ENCODE assay signal across 31 mouse cellular contexts in the genomic region with DNA sequence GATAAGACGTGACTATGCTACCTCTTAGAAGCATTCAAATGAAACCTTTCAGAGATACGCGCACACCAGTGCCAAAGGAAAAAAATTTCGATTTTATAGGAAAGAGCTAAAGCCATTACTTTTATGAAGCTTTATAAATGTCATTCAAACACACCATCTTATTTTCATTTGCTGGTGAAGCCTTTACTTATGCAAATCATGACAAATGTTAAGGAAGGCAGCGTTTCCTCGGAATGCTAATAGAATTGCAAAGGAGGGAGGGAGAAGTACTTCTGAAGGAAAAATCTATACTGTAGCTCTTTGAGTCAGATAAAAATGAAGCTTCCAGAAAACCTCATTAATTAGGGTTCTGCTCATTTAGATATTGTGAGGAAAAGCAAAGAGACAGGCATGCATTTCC. TPM values are rescaled to one million over a fixed set of nuclear protein-coding genes. Genes with fewer than 3 reads are reported as not detected.
"Had no signal": no experiment of that assay in that cellular context is flagged by ENCODE, and none has a peak within 500 bp of the region (broad histone marks: within the 10 kb centered on the region; RNA-seq: fewer than 3 reads in every experiment).

No protein-coding gene starts in this region.

- H3K36me3 ChIP-seq: liver, embryonic 13.5 days; neural tube, embryonic 12.5 days; neural tube, embryonic 15.5 days had no signal

- H3K4me1 ChIP-seq: liver, embryonic 13.5 days; neural tube, embryonic 12.5 days had no signal

- H3K9me3 ChIP-seq: neural tube, embryonic 12.5 days; neural tube, embryonic 15.5 days had no signal

- H3K4me3 ChIP-seq: left cerebral cortex, adult 2 months; liver, embryonic 13.5 days; neural tube, embryonic 12.5 days; neural tube, embryonic 15.5 days had no signal

- H3K4me2 ChIP-seq: liver, embryonic 13.5 days; neural tube, embryonic 12.5 days; neural tube, embryonic 15.5 days had no signal

- DNase-seq: kidney, adult 18-20 months; kidney, adult 9 months; kidney, postnatal 14 days; kidney, postnatal 4 days; layer of hippocampus, adult 9-11 months; liver, embryonic 13.5 days; lung, adult 2 months; lung, postnatal 14 days; lung, postnatal 4 days; right cerebral cortex, adult 18-20 months; right cerebral cortex, postnatal 14 days; right cerebral cortex, postnatal 4 days; thymus, postnatal 25 days had no signal

- H3K27me3 ChIP-seq: liver, embryonic 13.5 days; neural tube, embryonic 12.5 days; neural tube, embryonic 15.5 days had no signal

- ATAC-seq: intestine, embryonic 16.5 days had no signal

- H3K27ac ChIP-seq: left cerebral cortex, adult 2 months; liver, embryonic 13.5 days; neural tube, embryonic 12.5 days; neural tube, embryonic 15.5 days; stomach, postnatal 0 days had no signal

- H3K9ac ChIP-seq: liver, embryonic 13.5 days; neural tube, embryonic 12.5 days; neural tube, embryonic 15.5 days had no signal

RNA-seq across cellular contexts. Expression of a gene that starts 13.3 kb away (rescaled TPM):
- total RNA-seq: layer of hippocampus, adult 18-20 months; layer of hippocampus, postnatal 25 days; left cerebral cortex, adult 2 months; left cerebral cortex, postnatal 36 days; liver, adult 2 months; megakaryocyte progenitor cell, adult 5-6 weeks; megakaryocyte-erythroid progenitor cell, adult 5-6 weeks had no signal
- polyA plus RNA-seq: intestine, embryonic 16.5 days; kidney, embryonic 16.5 days; limb, embryonic 11.5 days; limb, embryonic 14.5 days; liver, adult 2 months; liver, embryonic 13.5 days; liver, embryonic 16.5 days; lung, adult 2 months; lung, embryonic 16.5 days; neural tube, embryonic 12.5 days; neural tube, embryonic 15.5 days; stomach, embryonic 14.5 days; stomach, postnatal 0 days; thymus, postnatal 0 days had no signal
